Mouse (Mus musculus): ENCODE results near the gene Mlh1. TPM values are rescaled to one million over a fixed set of nuclear protein-coding genes. Genes with fewer than 3 reads are reported as not detected.

Mlh1 gene
- polyA plus RNA-seq, 1 experiment from 2014 or later: 27.3 TPM

Other genes starting within 250 kb of the Mlh1 start
- 1.2 and 1.4 TPM in 2 replicates for gene Ccrl2, start 214.3 kb downstream of the Mlh1 start, polyA plus RNA-seq (2015; fragmentation: Nextera tagmentation; extraction: Ambion mirVana)
- 44.3 and 52.4 TPM in 2 replicates for gene Lrrfip2, start 154.2 kb downstream of the Mlh1 start, polyA plus RNA-seq (2015; fragmentation: Nextera tagmentation; extraction: Ambion mirVana)
- gene Epm2aip1, start 138 bp upstream of the Mlh1 start, polyA plus RNA-seq (2015; fragmentation: Nextera tagmentation; extraction: Ambion mirVana): 71.7 and 74.6 TPM in 2 replicates
- 17.7 and 20.7 TPM in 2 replicates for gene Trank1, start 39.9 kb upstream of the Mlh1 start, polyA plus RNA-seq (2015; fragmentation: Nextera tagmentation; extraction: Ambion mirVana)
- 7.0 and 7.5 TPM in 2 replicates for gene Dclk3, start 167.3 kb upstream of the Mlh1 start, polyA plus RNA-seq (2015; fragmentation: Nextera tagmentation; extraction: Ambion mirVana)